Mouse (Mus musculus) hindbrain, postnatal 0 days (tissue): ENCODE results near the gene Jmjd1c. TPM values are rescaled to one million over a fixed set of nuclear protein-coding genes. Genes with fewer than 3 reads are reported as not detected.
A peak's percentile ranks its signal among the peaks of the same experiment; 100 is the strongest.

Experiments used
- ATAC-seq: fragments of 200-750 bp; cut with Nextera tagmentation; 2 replicates; pipeline ENCODE4 v1.8.0; 2017; ENCODE audit warnings: mild to moderate bottlenecking, moderate TSS enrichment, moderate library complexity
- DNase-seq: peaks from one replicate; pipeline ENCODE4 v3.0.0-alpha.2; 2015; ENCODE audit warnings: low spot score
- H3K27ac ChIP-seq: fragments of 300-500 bp; sonication (generic); 2 replicates; pipeline ENCODE4 v1.5.1; 2014; ENCODE audit warnings: mild to moderate bottlenecking
- H3K27me3 ChIP-seq: fragments of 300-500 bp; sonication (generic); 2 replicates; pipeline ENCODE4 v1.6.1; 2014; ENCODE audit warnings: low read length, mixed read lengths; ENCODE audit not compliant: insufficient read depth
- H3K36me3 ChIP-seq: fragments of 300-500 bp; sonication (generic); 2 replicates; pipeline ENCODE4 v1.6.1; 2014; ENCODE audit warnings: low read length, mixed read lengths; ENCODE audit not compliant: insufficient read depth
- H3K4me1 ChIP-seq: fragments of 300-500 bp; sonication (generic); 2 replicates; pipeline ENCODE4 v1.6.1; 2014; ENCODE audit warnings: antibody characterized with exemption, low read length, mixed read lengths; ENCODE audit not compliant: insufficient read depth
- H3K4me2 ChIP-seq: fragments of 300-500 bp; sonication (generic); 2 replicates; pipeline ENCODE4 v1.6.1; 2014; ENCODE audit warnings: low read depth, mild to moderate bottlenecking, low read length, moderate library complexity, mixed read lengths
- H3K4me3 ChIP-seq: fragments of 300-500 bp; sonication (generic); 2 replicates; pipeline ENCODE4 v1.5.1; 2014; ENCODE audit warnings: low read length
- H3K9ac ChIP-seq: fragments of 300-500 bp; sonication (generic); replicated peaks from 2 replicates; pipeline ENCODE4 v1.6.1; 2014; ENCODE audit warnings: mild to moderate bottlenecking, low read length, moderate library complexity, mixed read lengths
- H3K9me3 ChIP-seq: fragments of 300-500 bp; sonication (generic); 2 replicates; pipeline ENCODE4 v1.6.1; 2016; ENCODE audit warnings: low read length, mixed read lengths
- CTCF ChIP-seq: IDR thresholded peaks from 2 replicates; pipeline ENCODE4 v1.5.1; 2016; ENCODE audit warnings: antibody characterized with exemption, control low read depth, low read depth
- WGBS: fragments of 180-500 bp; shearing (Covaris S2); extraction: QIAGEN DNeasy Blood & Tissue Kit; methylation state at CpG from one replicate; pipeline ENCODE4 v1.1.7; 2014; 5-methylcytosine and 5-hydroxymethylcytosine counted together
- polyA plus RNA-seq: library from polyadenylated mRNA; unstranded; fragments of >200 nt; fragmentation: Nextera tagmentation; extraction: Ambion mirVana; gene quantifications from 2 replicates; pipeline ENCODE4 v1.2.1, GENCODE M21; 2015
- total RNA-seq: library from RNA; depleted of rRNA; stranded (reverse); fragments of >200 nt; gene quantifications from 2 replicates; pipeline ENCODE4 v1.2.3, GENCODE M21; 2014

Jmjd1c gene
- total and polyA plus RNA-seq, 2 experiments from 2014 or later = 45.4 to 54.1 TPM

DNA sequence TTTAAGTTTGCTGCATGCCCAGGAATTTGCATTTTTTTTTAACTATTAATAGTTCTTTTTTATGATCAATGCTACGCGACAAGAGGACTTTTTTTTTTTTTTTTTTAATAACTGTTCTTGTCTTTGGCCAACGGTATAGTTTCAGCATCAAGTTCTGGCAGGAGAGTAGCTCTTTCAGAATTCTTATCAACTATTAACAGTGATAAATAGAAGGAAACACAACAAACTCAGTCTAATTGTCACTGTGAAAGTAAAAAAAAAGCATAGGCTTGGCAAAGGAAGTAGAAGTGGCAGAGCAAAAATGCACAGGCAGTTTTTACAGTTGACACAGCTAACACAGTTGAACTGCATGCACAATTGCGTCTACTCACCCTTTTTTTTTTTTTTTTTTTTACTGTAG is 81.5 kb downstream of the Jmjd1c start:
- no peaks in the 10 kb centered on the region for H3K4me1 ChIP-seq
- no peak overlapping the region for H3K4me3 ChIP-seq
- TF ChIP-seq CTCF = no peak
- DNase-seq = no peak
- 70% methylated on average over 4 of the region's 4 CpGs for WGBS
- H3K9me3 ChIP-seq = no peaks in the 10 kb centered on the region
- H3K27ac ChIP-seq = no peak overlapping the region
- no peaks in the 10 kb centered on the region for H3K36me3 ChIP-seq
- no peaks in the 10 kb centered on the region for H3K27me3 ChIP-seq
- no peak overlapping the region for H3K4me2 ChIP-seq
- H3K9ac ChIP-seq = no peak overlapping the region
- no peak for ATAC-seq

DNA sequence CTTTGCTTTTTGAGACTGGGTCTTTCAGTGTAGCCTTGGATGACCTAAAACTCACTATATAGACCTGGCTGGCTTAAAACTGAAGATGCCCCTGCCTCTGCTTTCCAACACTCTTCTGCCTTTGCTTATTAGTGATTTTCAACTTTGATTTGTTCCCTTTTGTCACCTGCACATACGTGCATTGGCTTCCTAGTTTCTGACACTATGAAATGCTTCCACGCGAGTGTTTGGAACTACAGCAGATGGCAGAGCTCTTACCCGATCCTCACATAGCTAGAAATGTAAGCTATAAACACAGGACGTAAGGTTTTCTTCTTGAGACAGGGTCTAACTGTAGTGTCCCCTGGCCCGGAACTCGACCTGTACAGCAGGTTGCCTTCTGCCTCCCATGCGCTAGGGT is 84.1 kb downstream of the Jmjd1c start:
- Histone ChIP-seq H3K27ac (no peak overlapping the region), H3K9me3 (no peaks in the 10 kb centered on the region), H3K4me3 (no peak overlapping the region), H3K27me3 (no peaks in the 10 kb centered on the region), H3K9ac (no peak overlapping the region), H3K36me3 (no peaks in the 10 kb centered on the region), H3K4me1 (peaks cover 5% of the 10 kb centered on the region; the same call in 1 of the 2 replicates), H3K4me2 (no peak overlapping the region)
- DNase-seq = no peak
- ATAC-seq = no peak
- TF ChIP-seq CTCF = no peak
- 89% methylated on average over 8 of the region's 8 CpGs for WGBS

DNA sequence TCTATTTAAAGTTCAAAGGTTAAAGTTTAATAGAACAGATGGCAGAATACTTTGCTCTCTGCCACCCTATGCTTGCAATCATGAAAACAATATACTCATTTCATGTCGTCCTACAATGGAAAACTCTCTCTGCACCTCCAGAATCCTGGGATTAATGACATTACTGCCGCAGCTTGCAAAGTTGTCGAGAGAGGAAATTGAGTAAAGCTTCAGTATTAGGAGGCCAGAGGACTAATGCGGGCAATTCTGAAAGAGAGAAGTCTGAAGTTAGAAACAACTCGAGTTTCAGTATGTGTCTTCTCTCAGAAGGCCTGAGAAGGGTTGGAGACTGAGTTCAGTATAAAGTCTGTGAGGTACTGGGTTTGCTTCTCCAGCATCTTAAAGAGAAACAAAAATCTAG is 84.9 kb downstream of the Jmjd1c start:
- Histone ChIP-seq H3K27ac (no peak overlapping the region), H3K4me1 (peaks cover 5% of the 10 kb centered on the region; the same call in 1 of the 2 replicates), H3K9me3 (no peaks in the 10 kb centered on the region), H3K4me2 (no peak overlapping the region), H3K27me3 (no peaks in the 10 kb centered on the region), H3K9ac (no peak overlapping the region), H3K4me3 (no peak overlapping the region), H3K36me3 (no peaks in the 10 kb centered on the region)
- DNase-seq (no peak), ATAC-seq (no peak)
- no peak for TF ChIP-seq CTCF
- 74% methylated on average over 5 of the region's 5 CpGs for WGBS

DNA sequence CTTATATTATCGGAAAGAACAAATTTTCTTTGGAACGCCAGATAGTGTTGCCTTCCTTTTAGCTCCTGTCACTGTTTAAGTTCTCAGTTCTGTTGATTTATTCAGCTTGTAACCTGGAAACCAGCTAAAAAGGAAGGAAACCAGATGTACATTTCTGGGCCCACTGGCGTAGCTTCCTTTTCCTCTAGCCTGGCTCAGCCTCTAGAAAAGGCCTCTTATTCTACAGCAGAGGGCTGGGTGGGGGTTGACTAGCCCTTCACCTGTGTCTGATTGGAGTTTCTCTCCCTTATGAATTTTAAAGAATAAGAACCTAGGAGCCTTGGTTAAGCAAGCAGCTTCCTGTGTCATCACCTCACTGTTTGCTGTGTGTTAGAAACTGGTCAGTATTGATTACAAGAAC is 86.7 kb downstream of the Jmjd1c start:
- H3K4me1 ChIP-seq = peaks cover 7% of the 10 kb centered on the region
- H3K27ac ChIP-seq = no peak overlapping the region; the same call in 1 of the 2 replicates
- no peaks in the 10 kb centered on the region for H3K9me3 ChIP-seq
- DNase-seq (no peak), ATAC-seq (no peak)
- no peaks in the 10 kb centered on the region for H3K27me3 ChIP-seq
- no peak overlapping the region for H3K4me3 ChIP-seq
- WGBS = 61% methylated on average over 3 of the region's 3 CpGs
- H3K36me3 ChIP-seq = no peaks in the 10 kb centered on the region
- no peak for TF ChIP-seq CTCF
- H3K4me2 ChIP-seq = no peak overlapping the region
- H3K9ac ChIP-seq = no peak overlapping the region

DNA sequence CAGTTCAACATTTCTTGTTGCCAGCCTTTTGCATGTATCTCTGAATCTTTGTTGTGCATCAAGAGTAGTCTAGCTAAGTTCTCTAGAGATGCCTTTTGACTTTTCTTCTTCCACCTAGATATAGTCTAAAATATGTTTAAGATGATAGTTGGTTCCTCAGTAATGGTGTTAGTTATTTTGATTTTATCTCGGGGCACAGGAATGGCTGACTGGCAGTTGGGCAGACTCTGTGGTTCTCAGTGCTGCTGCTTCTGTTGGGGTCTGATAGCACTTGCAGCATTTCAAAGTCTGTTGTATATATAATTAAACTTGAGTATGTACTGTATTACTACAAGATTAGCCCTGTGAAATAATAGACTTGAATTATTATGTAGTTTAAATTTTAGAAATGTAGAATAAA is 87.2 kb downstream of the Jmjd1c start:
- Histone ChIP-seq H3K36me3 (no peaks in the 10 kb centered on the region), H3K27ac (no peak overlapping the region; the same call in 1 of the 2 replicates), H3K9ac (no peak overlapping the region), H3K4me3 (no peak overlapping the region), H3K27me3 (no peaks in the 10 kb centered on the region), H3K9me3 (no peaks in the 10 kb centered on the region), H3K4me1 (peaks cover 9% of the 10 kb centered on the region), H3K4me2 (no peak overlapping the region)
- TF ChIP-seq CTCF = no peak
- 58% methylated on average over 1 of the region's 1 CpGs for WGBS
- DNase-seq (no peak), ATAC-seq (no peak)

DNA sequence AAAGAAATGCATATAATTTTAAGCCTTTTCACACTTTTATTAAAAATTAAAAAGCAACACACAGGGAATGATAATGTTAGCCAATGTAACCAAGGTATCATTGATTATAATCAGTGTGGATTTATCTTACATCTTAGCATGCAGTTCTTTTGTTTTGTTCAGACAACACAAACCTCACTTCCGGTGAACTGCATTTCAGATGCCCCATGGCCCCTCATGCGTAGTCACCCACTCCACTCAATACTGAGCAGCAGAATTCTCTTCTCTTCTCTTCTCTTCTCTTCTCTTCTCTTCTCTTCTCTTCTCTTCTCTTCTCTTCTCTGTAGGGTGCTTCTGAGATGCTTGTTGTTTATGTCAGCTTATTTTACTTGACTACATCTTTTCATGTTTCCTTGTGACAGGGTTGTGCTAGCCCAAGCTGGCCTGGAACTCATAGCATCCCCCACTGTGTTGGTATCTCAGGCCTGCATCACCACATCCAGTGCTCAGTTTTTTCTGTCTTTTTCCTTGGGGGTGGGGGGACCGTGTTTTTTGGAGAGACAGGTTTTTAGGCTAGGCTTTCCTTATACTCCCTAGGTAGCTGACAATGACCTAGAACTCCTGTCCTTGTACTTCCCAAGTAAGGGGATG is 88.6 kb downstream of the Jmjd1c start:
- DNase-seq = no peak
- TF ChIP-seq CTCF = no peak
- H3K9ac ChIP-seq = no peak overlapping the region
- H3K9me3 ChIP-seq = no peaks in the 10 kb centered on the region
- no peaks in the 10 kb centered on the region for H3K36me3 ChIP-seq
- no peak for ATAC-seq
- no peaks in the 10 kb centered on the region for H3K27me3 ChIP-seq
- H3K4me2 ChIP-seq = no peak overlapping the region; the same call in 1 of the 2 replicates
- peaks cover 16% of the 10 kb centered on the region for H3K4me1 ChIP-seq
- H3K27ac ChIP-seq = 0 out of 2 replicates have a peak overlapping the region, but pooled peaks have one; percentile 20
- no peak overlapping the region for H3K4me3 ChIP-seq
- 53% methylated on average over 3 of the region's 3 CpGs for WGBS

DNA sequence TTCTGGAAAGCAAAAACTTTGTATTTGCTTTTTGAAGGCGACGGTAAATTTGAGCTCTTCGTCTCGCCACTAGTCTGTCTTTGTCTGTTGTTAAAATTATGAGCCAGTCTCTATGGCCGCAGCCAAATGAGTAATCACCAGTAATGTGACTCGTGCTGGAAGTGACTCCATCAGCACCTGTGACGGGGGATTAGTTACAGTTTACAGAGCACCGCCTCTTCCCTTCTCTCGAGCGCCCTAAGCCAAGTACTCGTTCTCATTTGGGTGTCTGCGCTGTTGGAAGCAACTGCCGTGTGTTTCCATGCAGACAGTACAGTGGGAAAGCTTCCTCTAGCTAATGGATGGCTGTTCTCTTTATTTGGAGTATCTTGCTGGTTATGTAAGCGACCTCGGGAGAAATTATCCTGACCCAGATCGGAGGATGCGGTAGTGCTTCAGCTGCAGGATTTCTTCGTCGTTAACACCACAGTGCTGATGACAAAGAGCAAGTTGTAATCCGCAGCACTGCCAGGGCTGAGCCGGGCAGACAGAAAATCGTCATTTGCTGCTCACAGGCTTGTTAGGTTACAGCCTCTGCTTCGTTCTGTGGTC is 89.7 kb downstream of the Jmjd1c start:
- peak; percentile 39 for TF ChIP-seq CTCF
- H3K4me3 ChIP-seq = peak overlapping the region; percentile 48
- peak overlapping the region; percentile 69 for H3K9ac ChIP-seq
- ATAC-seq = peak; percentile 96
- peak overlapping the region; percentile 72 for H3K4me2 ChIP-seq
- under 1% methylated on average over 23 of the region's 23 CpGs for WGBS
- DNase-seq = peak; percentile 89
- no peaks in the 10 kb centered on the region for H3K27me3 ChIP-seq
- H3K36me3 ChIP-seq = no peaks in the 10 kb centered on the region
- peaks cover 16% of the 10 kb centered on the region for H3K4me1 ChIP-seq
- H3K9me3 ChIP-seq = no peaks in the 10 kb centered on the region
- peak overlapping the region; percentile 94 for H3K27ac ChIP-seq
